Mouse (Mus musculus) midbrain, embryonic 14.5 days (tissue): ENCODE data around the gene Odf4. TPM values are rescaled to one million over a fixed set of nuclear protein-coding genes. Genes with fewer than 3 reads are reported as not detected.
"Not testable (repeated sequence)": the region's sequence is repeated elsewhere in the genome, so short reads cannot be mapped to it uniquely, and the experiment has no call there.

ENCODE experiments used
- ATAC-seq: fragments of 200-750 bp; cut with Nextera tagmentation; 2 replicates; pipeline ENCODE4 v1.8.0; 2017; ENCODE audit warnings: moderate number of reproducible peaks, moderate library complexity; ENCODE audit not compliant: low FRiP score, low TSS enrichment
- DNase-seq: peaks from one replicate; pipeline ENCODE4 v3.0.0-alpha.2; 2015
- H3K27ac ChIP-seq: fragments of 300-500 bp; sonication (generic); replicated peaks from 2 replicates; pipeline ENCODE4 v1.5.1; 2014; ENCODE audit warnings: mild to moderate bottlenecking, low read depth, low read length, moderate library complexity
- H3K27me3 ChIP-seq: fragments of 300-500 bp; sonication (generic); 2 replicates; pipeline ENCODE4 v1.6.1; 2014; ENCODE audit warnings: low read length, control low read depth, mixed read lengths; ENCODE audit not compliant: control insufficient read depth, insufficient read depth
- H3K36me3 ChIP-seq: fragments of 300-500 bp; sonication (generic); 2 replicates; pipeline ENCODE4 v1.6.1; 2014; ENCODE audit warnings: low read length, control low read depth; ENCODE audit not compliant: control insufficient read depth, insufficient read depth
- H3K4me1 ChIP-seq: fragments of 300-500 bp; sonication (generic); 2 replicates; pipeline ENCODE4 v1.6.1; 2014; ENCODE audit warnings: mild to moderate bottlenecking, antibody characterized with exemption, low read length, control low read depth; ENCODE audit not compliant: control insufficient read depth, insufficient read depth
- H3K4me2 ChIP-seq: fragments of 300-500 bp; sonication (generic); 2 replicates; pipeline ENCODE4 v1.6.1; 2014; ENCODE audit warnings: mild to moderate bottlenecking, low read length, moderate library complexity
- H3K4me3 ChIP-seq: fragments of 300-500 bp; sonication (generic); replicated peaks from 2 replicates; pipeline ENCODE4 v1.5.1; 2014; ENCODE audit warnings: low read depth, low read length
- H3K9ac ChIP-seq: fragments of 300-500 bp; sonication (generic); replicated peaks from 2 replicates; pipeline ENCODE4 v1.6.1; 2014; ENCODE audit warnings: mild to moderate bottlenecking, low read length, moderate library complexity
- H3K9me3 ChIP-seq: fragments of 300-500 bp; sonication (generic); 2 replicates; pipeline ENCODE4 v1.6.1; 2016; ENCODE audit warnings: low read length, control low read depth, mixed read lengths; ENCODE audit not compliant: control insufficient read depth
- WGBS: fragments of 180-500 bp; shearing (Covaris S2); extraction: QIAGEN DNeasy Blood & Tissue Kit; methylation state at CpG from one replicate; pipeline ENCODE4 v1.1.7; 2014; 5-methylcytosine and 5-hydroxymethylcytosine counted together
- polyA plus RNA-seq: library from polyadenylated mRNA; unstranded; fragments of >200 nt; fragmentation: Nextera tagmentation; extraction: Ambion mirVana; gene quantifications from 2 replicates; pipeline ENCODE4 v1.2.1, GENCODE M21; 2014

Gene Odf4
- 0.53 and 1.1 TPM in 2 replicates for polyA plus RNA-seq

- ATAC-seq (no peak), DNase-seq (no peak)
- 81% methylated on average over 3 of the region's 3 CpGs for WGBS
- Histone ChIP-seq H3K4me1 (no peaks in the 10 kb centered on the region), H3K4me2 (no peak within 1 kb of the TSS), H3K9ac (no peak within 1 kb of the TSS), H3K9me3 (no peaks in the 10 kb centered on the region), H3K4me3 (no peak within 1 kb of the TSS), H3K27ac (no peak within 1 kb of the TSS), H3K36me3 (no peaks in the 10 kb centered on the region), H3K27me3 (no peaks in the 10 kb centered on the region)
Measured at GRCm38 (mm10) chr11:68926981-68927380, at the start of gene Odf4. TSS of gene Odf4 (minus strand) at chr11:68927081.

GRCm38 (mm10) chr11:68975601-68976000 lies 48.7 kb upstream of the Odf4 start:
- H3K4me2 ChIP-seq: no peak overlapping the region
- H3K4me3 ChIP-seq: no peak overlapping the region
- no peak overlapping the region for H3K27ac ChIP-seq
- H3K9ac ChIP-seq: no peak overlapping the region
- H3K36me3 ChIP-seq: no peaks in the 10 kb centered on the region
- no peaks in the 10 kb centered on the region for H3K27me3 ChIP-seq
- H3K9me3 ChIP-seq: no peaks in the 10 kb centered on the region
- 100% methylated on average over 1 of the region's 1 CpGs for WGBS
- peaks cover 8% of the 10 kb centered on the region; the same call in 1 of the 2 replicates for H3K4me1 ChIP-seq
- DNase-seq (no peak), ATAC-seq (no peak)

- WGBS: 84% methylated on average over 7 of the region's 7 CpGs
- ATAC-seq: no peak
Measured at GRCm38 (mm10) chr11:68975085-68975484, 48.2 kb upstream of the Odf4 start, which contains the start of gene Rangrf. TSS of gene Rangrf (minus strand) at chr11:68975185.

GRCm38 (mm10) chr11:68974059-68974450 lies 47.2 kb upstream of the Odf4 start:
- DNase-seq: no peak
- Histone ChIP-seq H3K4me3 (peak overlapping the region; percentile 37), H3K36me3 (no peaks in the 10 kb centered on the region), H3K27me3 (no peaks in the 10 kb centered on the region), H3K4me2 (peak overlapping the region; percentile 64), H3K9ac (no peak overlapping the region), H3K9me3 (no peaks in the 10 kb centered on the region), H3K4me1 (peaks cover 8% of the 10 kb centered on the region; the same call in 1 of the 2 replicates), H3K27ac (no peak overlapping the region)
- WGBS: 27% methylated on average over 6 of the region's 6 CpGs
- no peak for ATAC-seq

More at GRCm38 (mm10) chr11:68975085-68975484, 48.2 kb upstream of the Odf4 start, which contains the start of gene Rangrf:
- no peaks in the 10 kb centered on the region for H3K36me3 ChIP-seq
- peak within 1 kb of the TSS; percentile 37 for H3K4me3 ChIP-seq
- no peaks in the 10 kb centered on the region for H3K27me3 ChIP-seq
- peaks cover 8% of the 10 kb centered on the region; the same call in 1 of the 2 replicates for H3K4me1 ChIP-seq
- no peak within 1 kb of the TSS for H3K9ac ChIP-seq
- H3K27ac ChIP-seq: no peak within 1 kb of the TSS
- H3K9me3 ChIP-seq: no peaks in the 10 kb centered on the region
- H3K4me2 ChIP-seq: peak within 1 kb of the TSS; percentile 64
- no peak for DNase-seq

GRCm38 (mm10) chr11:68973250-68974058 lies 46.6 kb upstream of the Odf4 start:
- DNase-seq (peak; percentile 88), ATAC-seq (peak; percentile 72)
- H3K27me3 ChIP-seq, H3K36me3 ChIP-seq, H3K9ac ChIP-seq, H3K27ac ChIP-seq, H3K9me3 ChIP-seq, H3K4me1 ChIP-seq: not testable (repeated sequence)
- H3K4me3 ChIP-seq: peak overlapping the region; percentile 37
- H3K4me2 ChIP-seq: peak overlapping the region; percentile 64
- WGBS: under 1% methylated on average over 37 of the region's 38 CpGs

GRCm38 (mm10) chr11:68970232-68970631 lies 43.4 kb upstream of the Odf4 start:
- DNase-seq: no peak
- 81% methylated on average over 4 of the region's 4 CpGs for WGBS
- no peaks in the 10 kb centered on the region for H3K27me3 ChIP-seq

GRCm38 (mm10) chr11:68968752-68969151 lies 41.9 kb upstream of the Odf4 start:
- H3K9ac ChIP-seq: no peak overlapping the region
- peak overlapping the region; percentile 91 for H3K4me2 ChIP-seq
- DNase-seq: no peak

More at GRCm38 (mm10) chr11:68970232-68970631, 43.4 kb upstream of the Odf4 start:
- Histone ChIP-seq H3K4me3 (no peak overlapping the region), H3K36me3 (no peaks in the 10 kb centered on the region), H3K9me3 (no peaks in the 10 kb centered on the region), H3K9ac (no peak overlapping the region), H3K4me1 (peaks cover 11% of the 10 kb centered on the region; the same call in 1 of the 2 replicates), H3K27ac (no peak overlapping the region), H3K4me2 (no peak overlapping the region)
- ATAC-seq: no peak

GRCm38 (mm10) chr11:68967337-68968282 lies 40.7 kb upstream of the Odf4 start, which contains the start of gene Slc25a35:
TSS of gene Slc25a35 (plus strand) at chr11:68968131.
- under 1% methylated on average over 50 of the region's 50 CpGs for WGBS
- ATAC-seq: peak; percentile 95
- H3K9ac ChIP-seq: peak within 1 kb of the TSS; percentile 62

More at GRCm38 (mm10) chr11:68968752-68969151, 41.9 kb upstream of the Odf4 start:
- H3K4me3 ChIP-seq: no peak overlapping the region
- H3K4me1 ChIP-seq: peaks cover 7% of the 10 kb centered on the region; the same call in 1 of the 2 replicates
- H3K9me3 ChIP-seq: no peaks in the 10 kb centered on the region
- WGBS: 86% methylated on average over 11 of the region's 11 CpGs
- no peaks in the 10 kb centered on the region for H3K36me3 ChIP-seq
- H3K27ac ChIP-seq: no peak overlapping the region
- no peak for ATAC-seq
- no peaks in the 10 kb centered on the region for H3K27me3 ChIP-seq

More at GRCm38 (mm10) chr11:68967337-68968282, 40.7 kb upstream of the Odf4 start, which contains the start of gene Slc25a35:
- H3K4me2 ChIP-seq: peak within 1 kb of the TSS; percentile 91
- DNase-seq: peak; percentile 94
- no peaks in the 10 kb centered on the region for H3K9me3 ChIP-seq
- no peaks in the 10 kb centered on the region for H3K27me3 ChIP-seq
- H3K4me1 ChIP-seq: 0 out of 2 replicates have a peak, but pooled peaks cover 3% of the 10 kb centered on the region
- no peaks in the 10 kb centered on the region for H3K36me3 ChIP-seq
- peak within 1 kb of the TSS; percentile 61 for H3K4me3 ChIP-seq
- H3K27ac ChIP-seq: peak within 1 kb of the TSS; percentile 15; the same call in 1 of the 2 replicates
